In genomic region chr10:42537571-42538316, GRCm38 (mm10) we compare ENCODE assay signal across 17 mouse cellular contexts. TPM values are rescaled to one million over a fixed set of nuclear protein-coding genes. Genes with fewer than 3 reads are reported as not detected.
DNase-seq lines count a peak whose midpoint lies in the region; ATAC-seq and TF ChIP-seq lines count a peak whose summit lies in the region.
"Had no signal": no experiment of that assay in that cellular context is flagged by ENCODE, and none has a peak within 500 bp of the region (broad histone marks: within the 10 kb centered on the region; RNA-seq: fewer than 3 reads in every experiment).

No protein-coding gene starts in this region.

- H3K9ac ChIP-seq in forebrain, embryonic 11.5 days (ENCODE audit: low read length): no peak overlapping the region
- no peak overlapping the region for H3K9ac ChIP-seq in forebrain, embryonic 12.5 days
- peak overlapping the region; percentile 67 for H3K9ac ChIP-seq in liver, embryonic 12.5 days
- H3K9ac ChIP-seq: embryonic facial prominence, embryonic 13.5 days had no signal

- H3K9me3 ChIP-seq in forebrain, embryonic 11.5 days (ENCODE audit: control insufficient read depth, low read length): no peaks in the 10 kb centered on the region
- no peaks in the 10 kb centered on the region for H3K9me3 ChIP-seq in forebrain, embryonic 12.5 days
- no peaks in the 10 kb centered on the region for H3K9me3 ChIP-seq in liver, embryonic 12.5 days (replicated peaks)
- H3K9me3 ChIP-seq: embryonic facial prominence, embryonic 13.5 days had no signal

- WGBS in forebrain, embryonic 11.5 days: 89% methylated on average over 9 of the region's 9 CpGs
- WGBS in forebrain, embryonic 12.5 days: 86% methylated on average over 9 of the region's 9 CpGs
- 83% methylated on average over 9 of the region's 9 CpGs for WGBS in spleen, adult 2 months
- WGBS in liver, embryonic 12.5 days (ENCODE audit: insufficient replicate concordance): 26% methylated on average over 9 of the region's 9 CpGs

- DNase-seq in forebrain, embryonic 11.5 days (ENCODE audit: low spot score): no peak
- DNase-seq in spleen, adult 2 months (ENCODE audit: low read depth in 1 of 2, low spot score in 2 of 2): no peak
- DNase-seq in spleen, postnatal 14 days (ENCODE audit: low spot score in 2 of 2): no peak
- no peak for DNase-seq in right cerebral cortex, postnatal 36 days (ENCODE audit: low spot score in 2 of 2)
- DNase-seq in urinary bladder, postnatal 14 days (ENCODE audit: low spot score): no peak
- DNase-seq in cerebellum, postnatal 4 days (ENCODE audit: low spot score in 2 of 2): no peak
- DNase-seq: cerebellum, adult 2 months; gastrocnemius, postnatal 14 days; heart, postnatal 14 days; lung, adult 18-20 months; right cerebral cortex, postnatal 4 days had no signal

- H3K27me3 ChIP-seq in forebrain, embryonic 11.5 days (ENCODE audit: control insufficient read depth, insufficient read depth, low read length): no peaks in the 10 kb centered on the region
- no peaks in the 10 kb centered on the region for H3K27me3 ChIP-seq in forebrain, embryonic 12.5 days
- H3K27me3 ChIP-seq in spleen, adult 2 months (ENCODE audit: control insufficient read depth, insufficient read depth, low read length): no peaks in the 10 kb centered on the region
- H3K27me3 ChIP-seq in liver, embryonic 12.5 days (replicated peaks): no peaks in the 10 kb centered on the region
- H3K27me3 ChIP-seq: embryonic facial prominence, embryonic 13.5 days had no signal

- no peaks in the 10 kb centered on the region for H3K36me3 ChIP-seq in forebrain, embryonic 11.5 days (ENCODE audit: control insufficient read depth, insufficient read depth, low read length)
- peaks cover 20% of the 10 kb centered on the region for H3K36me3 ChIP-seq in forebrain, embryonic 12.5 days (replicated peaks)
- H3K36me3 ChIP-seq in spleen, adult 2 months (ENCODE audit: control insufficient read depth, insufficient read depth, low read length): peaks cover 12% of the 10 kb centered on the region
- peaks cover 37% of the 10 kb centered on the region for H3K36me3 ChIP-seq in liver, embryonic 12.5 days

- no peak for TF ChIP-seq CTCF in spleen, adult 2 months (IDR thresholded peaks at IDR 0.05; ENCODE audit: extremely low read depth, insufficient read depth, insufficient read length, insufficient replicate concordance)

- H3K4me2 ChIP-seq in forebrain, embryonic 11.5 days (ENCODE audit: low read depth, low read length, severe bottlenecking): no peak overlapping the region
- H3K4me2 ChIP-seq in forebrain, embryonic 12.5 days: no peak overlapping the region
- peak overlapping the region; percentile 73 for H3K4me2 ChIP-seq in liver, embryonic 12.5 days
- H3K4me2 ChIP-seq: embryonic facial prominence, embryonic 13.5 days had no signal

- H3K27ac ChIP-seq in forebrain, embryonic 11.5 days (ENCODE audit: low read depth, low read length): peak overlapping the region; percentile 39; the same call in 1 of the 2 replicates
- no peak overlapping the region for H3K27ac ChIP-seq in forebrain, embryonic 12.5 days
- peak overlapping the region; percentile 19; the same call in 1 of the 2 replicates for H3K27ac ChIP-seq in spleen, adult 2 months (ENCODE audit: insufficient read depth, low read length)
- peak overlapping the region; percentile 98 for H3K27ac ChIP-seq in liver, embryonic 12.5 days
- H3K27ac ChIP-seq: embryonic facial prominence, embryonic 13.5 days; left cerebral cortex, adult 2 months had no signal

- H3K4me1 ChIP-seq in forebrain, embryonic 11.5 days (replicated peaks; ENCODE audit: control insufficient read depth, insufficient read depth, low read length): 0 out of 2 replicates have a peak, but pooled peaks cover 3% of the 10 kb centered on the region
- H3K4me1 ChIP-seq in forebrain, embryonic 12.5 days: peaks cover 9% of the 10 kb centered on the region
- H3K4me1 ChIP-seq in spleen, adult 2 months (ENCODE audit: control insufficient read depth, insufficient read depth, insufficient read length): no peaks in the 10 kb centered on the region
- peaks cover 82% of the 10 kb centered on the region for H3K4me1 ChIP-seq in liver, embryonic 12.5 days

- ATAC-seq in forebrain, embryonic 11.5 days (replicated peaks; ENCODE audit: low FRiP score): no peak
- no peak for ATAC-seq in forebrain, embryonic 12.5 days (ENCODE audit: low FRiP score)
- ATAC-seq in liver, embryonic 12.5 days: peak; percentile 90

- TF ChIP-seq POLR2A in spleen, adult 2 months (IDR thresholded peaks at IDR 0.05; ENCODE audit: low read depth, low read length): no peak

- H3K4me3 ChIP-seq in forebrain, embryonic 11.5 days (ENCODE audit: low read depth, low read length): no peak overlapping the region
- no peak overlapping the region for H3K4me3 ChIP-seq in forebrain, embryonic 12.5 days (replicated peaks)
- no peak overlapping the region for H3K4me3 ChIP-seq in spleen, adult 2 months (ENCODE audit: extremely low read depth, insufficient read depth, insufficient read length)
- H3K4me3 ChIP-seq in liver, embryonic 12.5 days: peak overlapping the region; percentile 32
- H3K4me3 ChIP-seq: embryonic facial prominence, embryonic 13.5 days; left cerebral cortex, adult 2 months had no signal

RNA-seq across cellular contexts. Expression of gene Snx3, which starts 35.9 kb away (rescaled TPM):
- polyA plus RNA-seq in forebrain, embryonic 11.5 days (2014; fragmentation: Nextera tagmentation; extraction: Ambion mirVana): 272 and 276 TPM in 2 replicates
- 250 and 254 TPM in 2 replicates for polyA plus RNA-seq in forebrain, embryonic 12.5 days (2016; fragmentation: Nextera tagmentation; extraction: Ambion mirVana)
- polyA plus RNA-seq in spleen, adult 2 months (2012; rRNA removed): 152 and 155 TPM in 2 replicates
- polyA plus RNA-seq in liver, embryonic 12.5 days (2016; fragmentation: Nextera tagmentation; extraction: Ambion mirVana): 291 and 307 TPM in 2 replicates

RNA-seq across cellular contexts. Expression of gene Nr2e1, which starts 45.7 kb away (rescaled TPM):
- 117 and 119 TPM in 2 replicates for polyA plus RNA-seq in forebrain, embryonic 11.5 days (2014; fragmentation: Nextera tagmentation; extraction: Ambion mirVana)
- 104 TPM in 2 replicates for polyA plus RNA-seq in forebrain, embryonic 12.5 days (2016; fragmentation: Nextera tagmentation; extraction: Ambion mirVana)
- not detected in 2 replicates for polyA plus RNA-seq in spleen, adult 2 months (2012; rRNA removed)
- polyA plus RNA-seq in liver, embryonic 12.5 days (2016; fragmentation: Nextera tagmentation; extraction: Ambion mirVana): not detected in 2 replicates
- polyA plus RNA-seq: intestine, embryonic 14.5 days; large intestine, adult 2 months had no signal

RNA-seq across cellular contexts. Expression of gene Ostm1, which starts 45.9 kb away (rescaled TPM):
- 54.6 and 59.0 TPM in 2 replicates for polyA plus RNA-seq in forebrain, embryonic 11.5 days (2014; fragmentation: Nextera tagmentation; extraction: Ambion mirVana)
- polyA plus RNA-seq in forebrain, embryonic 12.5 days (2016; fragmentation: Nextera tagmentation; extraction: Ambion mirVana): 63.1 and 65.4 TPM in 2 replicates
- polyA plus RNA-seq in spleen, adult 2 months (2012; rRNA removed): 16.2 and 23.1 TPM in 2 replicates
- polyA plus RNA-seq in liver, embryonic 12.5 days (2016; fragmentation: Nextera tagmentation; extraction: Ambion mirVana): 19.9 and 20.1 TPM in 2 replicates

RNA-seq across cellular contexts. Expression of gene Afg1l, which starts 59.4 kb away (rescaled TPM):
- polyA plus RNA-seq in forebrain, embryonic 11.5 days (2014; fragmentation: Nextera tagmentation; extraction: Ambion mirVana): 3.8 and 3.9 TPM in 2 replicates
- polyA plus RNA-seq in forebrain, embryonic 12.5 days (2016; fragmentation: Nextera tagmentation; extraction: Ambion mirVana): 4.1 and 4.3 TPM in 2 replicates
- 1.5 and 2.1 TPM in 2 replicates for polyA plus RNA-seq in spleen, adult 2 months (2012; rRNA removed)
- 3.2 and 3.3 TPM in 2 replicates for polyA plus RNA-seq in liver, embryonic 12.5 days (2016; fragmentation: Nextera tagmentation; extraction: Ambion mirVana)

Comparison
In these comparisons a context has a peak if more than half of its experiments do, and no peak if none do; other contexts are left out.
1. RNA of gene Nr2e1, which starts 45.7 kb away (polyA plus RNA-seq): 117 to 119 TPM in forebrain, embryonic 11.5 days and 104 TPM in forebrain, embryonic 12.5 days; not detected in spleen, adult 2 months and not detected in liver, embryonic 12.5 days; every median in the first group is over 100 times any median in the second.